Mouse (Mus musculus): ENCODE measurements around the gene Phf19.

GRCm38 (mm10) chr2:34912613-34913012 is 1.2 kb downstream of the Phf19 start:
- TF ChIP-seq POLR2A (IDR thresholded peaks at IDR 0.05; ENCODE audit: low read depth, low read length) (no peak), CTCF (IDR thresholded peaks at IDR 0.05; ENCODE audit: extremely low read depth, insufficient read depth, insufficient read length, insufficient replicate concordance) (no peak)

Measured in spleen, adult 2 months (tissue).